ENCODE assay signal across 8 mouse cellular contexts in the genomic region with DNA sequence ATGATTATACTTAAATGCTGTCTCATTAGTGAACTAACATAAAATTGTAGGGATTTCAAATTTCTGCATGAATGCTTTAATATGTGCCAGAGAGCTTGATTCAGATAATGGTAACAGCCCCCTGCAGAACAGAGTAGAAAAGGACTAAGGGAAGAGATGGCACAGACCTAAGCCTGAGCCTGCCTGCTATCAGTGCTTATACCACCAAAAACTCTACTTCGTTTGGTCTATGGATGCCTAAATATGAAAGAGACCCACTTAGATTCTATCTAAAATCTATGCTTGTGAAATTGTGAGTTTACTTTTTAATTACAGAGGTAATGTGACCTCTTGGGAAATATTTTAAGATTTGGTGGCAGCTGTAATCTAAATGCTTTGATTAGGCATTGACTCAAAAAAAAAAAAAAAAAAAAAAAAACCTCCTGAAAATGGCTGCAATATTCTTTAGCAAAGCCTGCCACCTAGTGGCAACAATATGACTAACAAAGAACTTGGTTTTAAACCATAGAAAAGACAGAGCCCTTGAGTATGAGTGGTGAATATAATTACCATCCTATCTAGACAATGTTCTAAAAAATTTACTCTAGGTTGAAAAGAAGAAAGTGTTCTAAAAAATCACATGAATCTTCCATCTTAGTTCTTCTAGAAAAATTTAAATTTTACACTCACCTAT.
A peak's percentile ranks its signal among the peaks of the same experiment; 100 is the strongest.
DNase-seq lines count a peak whose midpoint lies in the region; ATAC-seq and TF ChIP-seq lines count a peak whose summit lies in the region.

No protein-coding gene starts in this region.

- H3K27ac ChIP-seq in liver, embryonic 14.5 days, result no peak overlapping the region
- H3K27ac ChIP-seq in liver, embryonic 12.5 days, result no peak overlapping the region
- no peak overlapping the region; the same call in 1 of the 2 replicates for H3K27ac ChIP-seq in lung, embryonic 14.5 days (ENCODE audit: low read depth)

- no peaks in the 10 kb centered on the region for H3K4me1 ChIP-seq in liver, embryonic 14.5 days (replicated peaks; ENCODE audit: control insufficient read depth in 2 of 2, insufficient read depth in 2 of 2, low read length in 1 of 2)
- H3K4me1 ChIP-seq in liver, embryonic 12.5 days, result no peaks in the 10 kb centered on the region
- H3K4me1 ChIP-seq in lung, embryonic 14.5 days (ENCODE audit: insufficient read depth), result no peaks in the 10 kb centered on the region

- H3K4me3 ChIP-seq in liver, embryonic 14.5 days (ENCODE audit: insufficient read depth in 1 of 2, low read depth in 2 of 2, low read length in 2 of 2), result no peak overlapping the region
- H3K4me3 ChIP-seq in liver, embryonic 12.5 days, result no peak overlapping the region
- H3K4me3 ChIP-seq in lung, embryonic 14.5 days (ENCODE audit: low read depth, low read length), result no peak overlapping the region

- H3K9me3 ChIP-seq in liver, embryonic 14.5 days (ENCODE audit: control insufficient read depth, low read length), result no peaks in the 10 kb centered on the region
- no peaks in the 10 kb centered on the region for H3K9me3 ChIP-seq in liver, embryonic 12.5 days (replicated peaks)
- no peaks in the 10 kb centered on the region for H3K9me3 ChIP-seq in lung, embryonic 14.5 days (ENCODE audit: low read depth, low read length)

- H3K36me3 ChIP-seq in liver, embryonic 14.5 days (replicated peaks; ENCODE audit: control insufficient read depth, insufficient read depth, low read depth), result no peaks in the 10 kb centered on the region
- H3K36me3 ChIP-seq in liver, embryonic 12.5 days, result no peaks in the 10 kb centered on the region
- no peaks in the 10 kb centered on the region for H3K36me3 ChIP-seq in lung, embryonic 14.5 days (ENCODE audit: insufficient read depth)

- no peak for ATAC-seq in liver, embryonic 14.5 days (ENCODE audit: insufficient read depth)
- ATAC-seq in liver, embryonic 12.5 days, result no peak
- ATAC-seq in lung, embryonic 14.5 days (ENCODE audit: insufficient read depth), result peak; percentile 24; the same call in 1 of the 2 replicates

- H3K9ac ChIP-seq in liver, embryonic 14.5 days (replicated peaks), result no peak overlapping the region
- H3K9ac ChIP-seq in liver, embryonic 12.5 days, result no peak overlapping the region
- H3K9ac ChIP-seq in lung, embryonic 14.5 days, result no peak overlapping the region

- no peaks in the 10 kb centered on the region for H3K27me3 ChIP-seq in liver, embryonic 14.5 days (ENCODE audit: control insufficient read depth, insufficient read depth, low read length)
- no peaks in the 10 kb centered on the region for H3K27me3 ChIP-seq in liver, embryonic 12.5 days (replicated peaks)
- no peaks in the 10 kb centered on the region for H3K27me3 ChIP-seq in lung, embryonic 14.5 days (ENCODE audit: insufficient read depth, low read length)

- peak; percentile 10 for DNase-seq in cerebellum, adult 11 months
- no peak for DNase-seq in cerebellum, adult 9-11 months
- DNase-seq in liver, embryonic 14.5 days (ENCODE audit: low read depth in 3 of 3, low spot score in 3 of 3), result peak in 1 of 3 experiments; percentile 10
- DNase-seq in ZHBTc4 (ENCODE audit: low read depth, low spot score), result peak; percentile 45
- peak; percentile 55 for DNase-seq in forelimb bud, embryonic 11.5 days (ENCODE audit: low read depth, low spot score)
- peak; percentile 90 for DNase-seq in lung, embryonic 14.5 days
- peak; percentile 18 for DNase-seq in thymus, postnatal 25 days

- peak; percentile 30; the same call in 1 of the 2 replicates for TF ChIP-seq CTCF in liver, embryonic 14.5 days (IDR thresholded peaks at IDR 0.05; ENCODE audit: low read depth)
- peak; percentile 60 for TF ChIP-seq CTCF in lung, embryonic 14.5 days (IDR thresholded peaks at IDR 0.05; ENCODE audit: low read depth)

- no peak overlapping the region for H3K4me2 ChIP-seq in liver, embryonic 14.5 days (ENCODE audit: low read depth)
- no peak overlapping the region for H3K4me2 ChIP-seq in liver, embryonic 12.5 days
- H3K4me2 ChIP-seq in lung, embryonic 14.5 days, result no peak overlapping the region

- 65% methylated on average over 1 of the region's 1 CpGs for WGBS in liver, embryonic 14.5 days (ENCODE audit: insufficient replicate concordance)
- 69% methylated on average over 1 of the region's 1 CpGs for WGBS in liver, embryonic 12.5 days (ENCODE audit: insufficient replicate concordance)
- 73% methylated on average over 1 of the region's 1 CpGs for WGBS in lung, embryonic 14.5 days

- TF ChIP-seq EP300 in liver, embryonic 14.5 days (IDR thresholded peaks at IDR 0.05; ENCODE audit: low read depth), result no peak
